Mouse (Mus musculus) midbrain, embryonic 10.5 days (tissue): ENCODE results near the gene Btg2. TPM values are rescaled to one million over a fixed set of nuclear protein-coding genes. Genes with fewer than 3 reads are reported as not detected.

Source experiments
- DNase-seq: peaks from one replicate; pipeline ENCODE4 v3.0.0-alpha.2; 2017; ENCODE audit warnings: low spot score
- H3K27ac ChIP-seq: fragments of 300-500 bp; sonication (generic); replicated peaks from 2 replicates; pipeline ENCODE4 v1.5.1; 2016; ENCODE audit warnings: mild to moderate bottlenecking
- H3K27me3 ChIP-seq: fragments of 300-500 bp; sonication (generic); 2 replicates; pipeline ENCODE4 v1.6.1; 2016; ENCODE audit warnings: low read depth, mild to moderate bottlenecking; ENCODE audit not compliant: poor library complexity, severe bottlenecking
- H3K36me3 ChIP-seq: fragments of 300-500 bp; sonication (generic); 2 replicates; pipeline ENCODE4 v1.6.1; 2016; ENCODE audit warnings: mild to moderate bottlenecking, moderate library complexity
- H3K4me1 ChIP-seq: fragments of 300-500 bp; sonication (generic); 2 replicates; pipeline ENCODE4 v1.6.1; 2016
- H3K4me3 ChIP-seq: fragments of 300-500 bp; sonication (generic); 2 replicates; pipeline ENCODE4 v1.5.1; 2016; ENCODE audit warnings: mild to moderate bottlenecking, moderate library complexity
- H3K9me3 ChIP-seq: fragments of 300-500 bp; sonication (generic); replicated peaks from 2 replicates; pipeline ENCODE4 v1.6.1; 2016; ENCODE audit warnings: mild to moderate bottlenecking
- WGBS: fragments of 180-500 bp; shearing (Covaris S2); methylation state at CpG from one replicate; pipeline ENCODE4 v1.1.7; 2016; 5-methylcytosine and 5-hydroxymethylcytosine counted together
- polyA plus RNA-seq: library from polyadenylated mRNA; unstranded; fragments of >200 nt; fragmentation: Nextera tagmentation; extraction: Ambion mirVana; gene quantifications from 2 replicates; pipeline ENCODE4 v1.2.1, GENCODE M21; 2016

Gene Btg2
- polyA plus RNA-seq, 1 experiment from 2014 or later = 107 TPM

- no peaks in the 10 kb centered on the region for H3K9me3 ChIP-seq
- H3K36me3 ChIP-seq = peaks cover 18% of the 10 kb centered on the region
- DNase-seq = no peak
- no peak overlapping the region for H3K4me3 ChIP-seq
- no peak overlapping the region for H3K27ac ChIP-seq
- WGBS = 90% methylated on average over 5 of the region's 5 CpGs
- H3K4me1 ChIP-seq = peaks cover 61% of the 10 kb centered on the region
- no peaks in the 10 kb centered on the region for H3K27me3 ChIP-seq
These were observed 2.0 kb upstream of the Btg2 start for GRCm38 (mm10) chr1:134080881-134081450.

GRCm38 (mm10) chr1:134080406-134080805, 1.5 kb upstream of the Btg2 start:
- H3K4me1 ChIP-seq = peaks cover 61% of the 10 kb centered on the region
- H3K4me3 ChIP-seq = 0 out of 2 replicates have a peak overlapping the region, but pooled peaks have one; percentile 75
- H3K27ac ChIP-seq = peak overlapping the region; percentile 91
- H3K9me3 ChIP-seq = no peaks in the 10 kb centered on the region
- peaks cover 23% of the 10 kb centered on the region for H3K36me3 ChIP-seq
- no peaks in the 10 kb centered on the region for H3K27me3 ChIP-seq
- WGBS = 91% methylated on average over 4 of the region's 4 CpGs
- no peak for DNase-seq

- H3K4me3 ChIP-seq = peak overlapping the region; percentile 75
- H3K27me3 ChIP-seq = no peaks in the 10 kb centered on the region
- peaks cover 31% of the 10 kb centered on the region for H3K36me3 ChIP-seq
- H3K9me3 ChIP-seq = no peaks in the 10 kb centered on the region
- H3K27ac ChIP-seq = peak overlapping the region; percentile 91
- peaks cover 67% of the 10 kb centered on the region for H3K4me1 ChIP-seq
- WGBS = 5% methylated on average over 9 of the region's 9 CpGs
- DNase-seq = no peak
These were observed 700 bp upstream of the Btg2 start for GRCm38 (mm10) chr1:134079477-134080163.

- Histone ChIP-seq H3K9me3 (no peaks in the 10 kb centered on the region), H3K36me3 (peaks cover 36% of the 10 kb centered on the region), H3K27me3 (no peaks in the 10 kb centered on the region), H3K4me3 (peak overlapping the region; percentile 75), H3K27ac (peak overlapping the region; percentile 91), H3K4me1 (peaks cover 75% of the 10 kb centered on the region)
- peak; percentile 39 for DNase-seq
- 10% methylated on average over 19 of the region's 19 CpGs for WGBS
These were observed 692 bp downstream of the Btg2 start for GRCm38 (mm10) chr1:134078061-134078795.

GRCm38 (mm10) chr1:134077389-134078060, 1.4 kb downstream of the Btg2 start:
- H3K27me3 ChIP-seq = no peaks in the 10 kb centered on the region
- H3K27ac ChIP-seq = peak overlapping the region; percentile 91
- DNase-seq = peak; percentile 61
- no peaks in the 10 kb centered on the region for H3K9me3 ChIP-seq
- peak overlapping the region; percentile 75 for H3K4me3 ChIP-seq
- peaks cover 76% of the 10 kb centered on the region for H3K4me1 ChIP-seq
- 42% methylated on average over 14 of the region's 14 CpGs for WGBS
- H3K36me3 ChIP-seq = peaks cover 36% of the 10 kb centered on the region

GRCm38 (mm10) chr1:134076789-134077188, 2.1 kb downstream of the Btg2 start:
- peaks cover 36% of the 10 kb centered on the region for H3K36me3 ChIP-seq
- 23% methylated on average over 2 of the region's 2 CpGs for WGBS
- no peaks in the 10 kb centered on the region for H3K27me3 ChIP-seq
- DNase-seq = no peak
- no peaks in the 10 kb centered on the region for H3K9me3 ChIP-seq
- peaks cover 84% of the 10 kb centered on the region for H3K4me1 ChIP-seq
- H3K27ac ChIP-seq = peak overlapping the region; percentile 91
- H3K4me3 ChIP-seq = peak overlapping the region; percentile 75

GRCm38 (mm10) chr1:134075532-134075931, 3.4 kb downstream of the Btg2 start:
- WGBS = 93% methylated on average over 8 of the region's 8 CpGs
- Histone ChIP-seq H3K36me3 (peaks cover 36% of the 10 kb centered on the region), H3K27ac (peak overlapping the region; percentile 91), H3K4me3 (peak overlapping the region; percentile 75), H3K4me1 (peaks cover 94% of the 10 kb centered on the region), H3K27me3 (no peaks in the 10 kb centered on the region), H3K9me3 (no peaks in the 10 kb centered on the region)
- DNase-seq = no peak

GRCm38 (mm10) chr1:134074606-134075005, 4.3 kb downstream of the Btg2 start:
- 92% methylated on average over 10 of the region's 10 CpGs for whole genome bisulfite sequencing

GRCm38 (mm10) chr1:134074184-134074583, 4.7 kb downstream of the Btg2 start:
- no peaks in the 10 kb centered on the region for H3K9me3 ChIP-seq
- H3K27ac ChIP-seq = 0 out of 2 replicates have a peak overlapping the region, but pooled peaks have one; percentile 2
- no peak for DNase-seq
- 59% methylated on average over 3 of the region's 3 CpGs for WGBS
- H3K36me3 ChIP-seq = peaks cover 36% of the 10 kb centered on the region
- 0 out of 2 replicates have a peak overlapping the region, but pooled peaks have one; percentile 9 for H3K4me3 ChIP-seq
- peaks cover 91% of the 10 kb centered on the region for H3K4me1 ChIP-seq
- H3K27me3 ChIP-seq = no peaks in the 10 kb centered on the region

More at GRCm38 (mm10) chr1:134074606-134075005, 4.3 kb downstream of the Btg2 start:
- H3K36me3 ChIP-seq = peaks cover 36% of the 10 kb centered on the region
- H3K27ac ChIP-seq = 0 out of 2 replicates have a peak overlapping the region, but pooled peaks have one; percentile 20
- no peaks in the 10 kb centered on the region for H3K27me3 ChIP-seq
- no peaks in the 10 kb centered on the region for H3K9me3 ChIP-seq
- H3K4me1 ChIP-seq = peaks cover 94% of the 10 kb centered on the region
- no peak for DNase-seq
- H3K4me3 ChIP-seq = peak overlapping the region; percentile 75; the same call in 1 of the 2 replicates

- Histone ChIP-seq H3K27ac (peak overlapping the region; percentile 84), H3K27me3 (no peaks in the 10 kb centered on the region), H3K36me3 (peaks cover 36% of the 10 kb centered on the region), H3K4me3 (no peak overlapping the region), H3K9me3 (no peaks in the 10 kb centered on the region), H3K4me1 (peaks cover 89% of the 10 kb centered on the region)
- no peak for DNase-seq
- 87% methylated on average over 1 of the region's 1 CpGs for WGBS
These were observed 5.3 kb downstream of the Btg2 start for GRCm38 (mm10) chr1:134073658-134074057.

GRCm38 (mm10) chr1:134073061-134073564, 5.8 kb downstream of the Btg2 start:
- Histone ChIP-seq H3K36me3 (peaks cover 36% of the 10 kb centered on the region), H3K9me3 (no peaks in the 10 kb centered on the region), H3K27me3 (no peaks in the 10 kb centered on the region), H3K4me3 (no peak overlapping the region), H3K4me1 (peaks cover 92% of the 10 kb centered on the region), H3K27ac (peak overlapping the region; percentile 84)
- WGBS = 80% methylated on average over 6 of the region's 6 CpGs
- DNase-seq = no peak

- Histone ChIP-seq H3K9me3 (no peaks in the 10 kb centered on the region), H3K4me3 (no peak overlapping the region), H3K4me1 (peaks cover 92% of the 10 kb centered on the region), H3K27ac (peak overlapping the region; percentile 84), H3K27me3 (no peaks in the 10 kb centered on the region), H3K36me3 (peaks cover 24% of the 10 kb centered on the region)
- WGBS = 57% methylated on average over 10 of the region's 10 CpGs
- no peak for DNase-seq
These were observed 7.4 kb downstream of the Btg2 start for GRCm38 (mm10) chr1:134071411-134072018.
